In genomic region chr1:134230638-134231228, GRCm38 (mm10) we compare ENCODE assay signal across 26 mouse cellular contexts. TPM values are rescaled to one million over a fixed set of nuclear protein-coding genes. Genes with fewer than 3 reads are reported as not detected.
A peak's percentile ranks its signal among the peaks of the same experiment; 100 is the strongest.
DNase-seq lines count a peak whose midpoint lies in the region; ATAC-seq and TF ChIP-seq lines count a peak whose summit lies in the region.
"Had no signal": no experiment of that assay in that cellular context is flagged by ENCODE, and none has a peak within 500 bp of the region (broad histone marks: within the 10 kb centered on the region; RNA-seq: fewer than 3 reads in every experiment).

No protein-coding gene starts in this region.

- DNase-seq in cerebellum, adult 2 months, result peak in 1 of 2 experiments; percentile 48
- DNase-seq in cerebellum, postnatal 4 days (ENCODE audit: low spot score in 2 of 2), result no peak
- DNase-seq in heart, postnatal 25 days (ENCODE audit: low spot score), result no peak
- no peak for DNase-seq in left cerebral cortex, adult 2 months (ENCODE audit: extremely low spot score in 1 of 2, low spot score in 2 of 2)
- no peak for DNase-seq in left cerebral cortex, adult 11 months (ENCODE audit: low spot score)
- DNase-seq in right cerebral cortex, postnatal 10 days (ENCODE audit: low spot score in 2 of 2), result no peak
- DNase-seq: embryo, embryonic 11 days; gastrocnemius, postnatal 36 days; kidney, adult 11 months; left cerebral cortex, postnatal 4 days; liver; lung, postnatal 10 days; right cerebral cortex, postnatal 14 days; thymus, adult 2 months had no signal

- H3K27me3 ChIP-seq in cerebellum, adult 2 months (ENCODE audit: control insufficient read depth, insufficient read depth, low read length), result no peaks in the 10 kb centered on the region
- H3K27me3 ChIP-seq in heart, embryonic 15.5 days, result peaks cover 24% of the 10 kb centered on the region

- ATAC-seq in heart, embryonic 15.5 days (replicated peaks; ENCODE audit: insufficient number of reproducible peaks, insufficient read depth, low FRiP score, low read depth), result no peak
- ATAC-seq: forebrain, embryonic 16.5 days had no signal

- H3K9ac ChIP-seq in heart, embryonic 15.5 days, result no peak overlapping the region
- H3K9ac ChIP-seq: midbrain, embryonic 12.5 days; neural tube, embryonic 12.5 days had no signal

- intact Hi-C loops in heart, postnatal 25 days (cut with DNase I), result no loop called here
- intact Hi-C loops in left cerebral cortex, adult 2 months (cut with DNase I), result no loop called here

- H3K4me1 ChIP-seq in cerebellum, adult 2 months (ENCODE audit: control insufficient read depth, insufficient read depth, low read length), result peaks cover 27% of the 10 kb centered on the region
- peaks cover 70% of the 10 kb centered on the region for H3K4me1 ChIP-seq in heart, embryonic 15.5 days (replicated peaks)
- peaks cover 8% of the 10 kb centered on the region for H3K4me1 ChIP-seq in cortical plate, adult 2 months (ENCODE audit: control insufficient read depth, insufficient read depth, low read length)

- peak overlapping the region; percentile 54 for H3K27ac ChIP-seq in cerebellum, adult 2 months (ENCODE audit: insufficient read depth, low read length)
- H3K27ac ChIP-seq in heart, embryonic 15.5 days, result peak overlapping the region; percentile 48
- H3K27ac ChIP-seq in left cerebral cortex, adult 2 months, result peak overlapping the region; percentile 95
- H3K27ac ChIP-seq in cortical plate, adult 2 months (ENCODE audit: insufficient read depth, low read length), result 0 out of 2 replicates have a peak overlapping the region, but pooled peaks have one; percentile 3
- H3K27ac ChIP-seq: midbrain, embryonic 12.5 days; neural tube, embryonic 12.5 days had no signal

- no peaks in the 10 kb centered on the region for H3K36me3 ChIP-seq in heart, embryonic 15.5 days
- H3K36me3 ChIP-seq: midbrain, embryonic 12.5 days; neural tube, embryonic 12.5 days had no signal

- no peak; the same call in 1 of the 2 replicates for TF ChIP-seq POLR2A in cerebellum, adult 2 months (IDR thresholded peaks at IDR 0.05; ENCODE audit: borderline replicate concordance, insufficient read depth, low read length)
- TF ChIP-seq POLR2A in cortical plate, adult 2 months (IDR thresholded peaks at IDR 0.05; ENCODE audit: extremely low read depth, insufficient read depth, low read length), result no peak

- H3K4me2 ChIP-seq in heart, embryonic 15.5 days, result peak overlapping the region; percentile 17; the same call in 1 of the 2 replicates
- H3K4me2 ChIP-seq: midbrain, embryonic 12.5 days; neural tube, embryonic 12.5 days had no signal

- 28% methylated on average over 10 of the region's 10 CpGs for WGBS in cerebellum, adult 2 months
- WGBS in heart, embryonic 15.5 days, result 77% methylated on average over 10 of the region's 10 CpGs

- no peak for TF ChIP-seq CTCF in cerebellum, adult 2 months (IDR thresholded peaks at IDR 0.05; ENCODE audit: borderline replicate concordance, insufficient read depth, low read depth, low read length)
- no peak for TF ChIP-seq CTCF in left cerebral cortex, adult 2 months (IDR thresholded peaks at IDR 0.05)
- TF ChIP-seq CTCF in cortical plate, adult 2 months (IDR thresholded peaks at IDR 0.05; ENCODE audit: extremely low read depth, insufficient read depth, low read length), result no peak

- no peaks in the 10 kb centered on the region for H3K9me3 ChIP-seq in heart, embryonic 15.5 days (replicated peaks)
- H3K9me3 ChIP-seq: midbrain, embryonic 12.5 days; neural tube, embryonic 12.5 days had no signal

- H3K4me3 ChIP-seq in cerebellum, adult 2 months (replicated peaks; ENCODE audit: insufficient read depth, low read depth, low read length), result peak overlapping the region; percentile 61
- no peak overlapping the region for H3K4me3 ChIP-seq in heart, embryonic 15.5 days
- H3K4me3 ChIP-seq in left cerebral cortex, adult 2 months, result peak overlapping the region; percentile 74; the same call in 1 of the 2 replicates
- H3K4me3 ChIP-seq in cortical plate, adult 2 months (ENCODE audit: insufficient read depth, low read length), result peak overlapping the region; percentile 7; the same call in 1 of the 2 replicates
- H3K4me3 ChIP-seq: midbrain, embryonic 12.5 days; neural tube, embryonic 12.5 days had no signal

RNA-seq across cellular contexts. Expression of gene Adora1, which starts 4.5 kb away (rescaled TPM):
- 154 and 160 TPM in 2 replicates for polyA plus RNA-seq in cerebellum, adult 2 months (2012; rRNA removed)
- polyA plus RNA-seq in heart, embryonic 15.5 days (2015; fragmentation: Nextera tagmentation; extraction: Ambion mirVana), result 18.5 and 20.5 TPM in 2 replicates
- 10 to 100 TPM; 15.5 to 20.5 TPM for total RNA-seq in heart, postnatal 25 days (2021)
- 100 to 1,000 TPM; 180 to 188 TPM for total RNA-seq in left cerebral cortex, adult 2 months (2021)
- 154 and 161 TPM in 2 replicates for polyA plus RNA-seq in cortical plate, adult 2 months (2012; rRNA removed)
- total RNA-seq: megakaryocyte progenitor cell, adult 5-6 weeks; monocyte, adult 5-6 weeks had no signal

RNA-seq across cellular contexts. Expression of gene Mybph, which starts 37.5 kb away (rescaled TPM):
- 0.14 and 0.18 TPM in 2 replicates for polyA plus RNA-seq in cerebellum, adult 2 months (2012; rRNA removed)
- 0.28 and 0.76 TPM in 2 replicates for polyA plus RNA-seq in heart, embryonic 15.5 days (2015; fragmentation: Nextera tagmentation; extraction: Ambion mirVana)
- not detected for total RNA-seq in heart, postnatal 25 days (2021)
- under 1 TPM in 1 of 2 experiments, not detected in 1; 0.25 TPM for total RNA-seq in left cerebral cortex, adult 2 months (2021)
- 0.17 and 0.23 TPM in 2 replicates for polyA plus RNA-seq in cortical plate, adult 2 months (2012; rRNA removed)
- total RNA-seq: hematopoietic stem cell, adult 5-6 weeks; layer of hippocampus, adult 18-20 months; monocyte, adult 5-6 weeks had no signal
- polyA plus RNA-seq: forebrain, embryonic 16.5 days; midbrain, embryonic 12.5 days; spleen, adult 2 months; stomach, embryonic 14.5 days had no signal

RNA-seq across cellular contexts. Expression of gene Chil1, which starts 48.8 kb away (rescaled TPM):
- polyA plus RNA-seq in cerebellum, adult 2 months (2012; rRNA removed), result 19.8 and 24.2 TPM in 2 replicates
- polyA plus RNA-seq in heart, embryonic 15.5 days (2015; fragmentation: Nextera tagmentation; extraction: Ambion mirVana), result 0.77 and 0.96 TPM in 2 replicates
- under 1 TPM; 0.34 to 0.92 TPM for total RNA-seq in heart, postnatal 25 days (2021)
- 10 to 100 TPM; 14.0 TPM for total RNA-seq in left cerebral cortex, adult 2 months (2021)
- polyA plus RNA-seq in cortical plate, adult 2 months (2012; rRNA removed), result 18.0 and 18.1 TPM in 2 replicates

RNA-seq across cellular contexts. Expression of gene Myog, which starts 59.1 kb away (rescaled TPM):
- polyA plus RNA-seq in cerebellum, adult 2 months (2012; rRNA removed), result 0.06 TPM in 1 of 2 replicates, not detected in the other
- 0.98 and 2.0 TPM in 2 replicates for polyA plus RNA-seq in heart, embryonic 15.5 days (2015; fragmentation: Nextera tagmentation; extraction: Ambion mirVana)
- not detected for total RNA-seq in heart, postnatal 25 days (2021)
- not detected for total RNA-seq in left cerebral cortex, adult 2 months (2021)
- polyA plus RNA-seq in cortical plate, adult 2 months (2012; rRNA removed), result 0.08 and 0.13 TPM in 2 replicates
- total RNA-seq: hematopoietic stem cell, adult 5-6 weeks; layer of hippocampus, adult 18-20 months; left cerebral cortex, adult 18-20 months; left cerebral cortex, postnatal 4 days; megakaryocyte progenitor cell, adult 5-6 weeks; monocyte, adult 5-6 weeks had no signal
- polyA plus RNA-seq: forebrain, embryonic 16.5 days; spleen, adult 2 months had no signal

Comparison
In these comparisons a context has a peak if more than half of its experiments do, and no peak if none do; other contexts are left out.
1. H3K27ac ChIP-seq: peak in every context shown above with its lines; median percentile 95 in left cerebral cortex, adult 2 months; 54 in cerebellum, adult 2 months; 48 in heart, embryonic 15.5 days; 3 in cortical plate, adult 2 months.